ENCODE assay signal across 20 mouse cellular contexts in genomic region chr6:30657279-30657678, GRCm38 (mm10). TPM values are rescaled to one million over a fixed set of nuclear protein-coding genes. Genes with fewer than 3 reads are reported as not detected.
DNase-seq lines count a peak whose midpoint lies in the region; ATAC-seq lines count a peak whose summit lies in the region.
"Had no signal": no experiment of that assay in that cellular context is flagged by ENCODE, and none has a peak within 500 bp of the region (broad histone marks: within the 10 kb centered on the region; RNA-seq: fewer than 3 reads in every experiment).

No protein-coding gene starts in this region.

- H3K4me2 ChIP-seq in midbrain, embryonic 11.5 days: no peak overlapping the region
- H3K4me2 ChIP-seq in embryonic facial prominence, embryonic 15.5 days (replicated peaks): no peak overlapping the region
- no peak overlapping the region for H3K4me2 ChIP-seq in limb, embryonic 15.5 days
- no peak overlapping the region for H3K4me2 ChIP-seq in midbrain, embryonic 14.5 days (ENCODE audit: low read length)
- H3K4me2 ChIP-seq: hindbrain, embryonic 13.5 days; liver, embryonic 15.5 days; midbrain, embryonic 13.5 days had no signal

- peak; percentile 50; the same call in 1 of the 2 replicates for ATAC-seq in frontal cortex, adult (ENCODE audit: low TSS enrichment)
- no peak for ATAC-seq in midbrain, embryonic 11.5 days (ENCODE audit: low FRiP score)
- ATAC-seq in embryonic facial prominence, embryonic 15.5 days (ENCODE audit: insufficient number of reproducible peaks, low FRiP score, low TSS enrichment, low read depth): no peak
- no peak for ATAC-seq in limb, embryonic 15.5 days (ENCODE audit: insufficient number of reproducible peaks, low FRiP score, low TSS enrichment, low read depth)
- no peak for ATAC-seq in midbrain, embryonic 14.5 days (ENCODE audit: low FRiP score, low TSS enrichment)
- ATAC-seq: midbrain, embryonic 13.5 days had no signal

- H3K4me3 ChIP-seq in midbrain, embryonic 10.5 days: no peak overlapping the region
- H3K4me3 ChIP-seq in midbrain, embryonic 11.5 days (ENCODE audit: low read depth, low read length): no peak overlapping the region
- H3K4me3 ChIP-seq in embryonic facial prominence, embryonic 15.5 days (replicated peaks): no peak overlapping the region
- no peak overlapping the region for H3K4me3 ChIP-seq in limb, embryonic 15.5 days
- H3K4me3 ChIP-seq in midbrain, embryonic 14.5 days (replicated peaks; ENCODE audit: low read depth, low read length): no peak overlapping the region
- H3K4me3 ChIP-seq: hindbrain, embryonic 13.5 days; liver, embryonic 15.5 days; midbrain, embryonic 13.5 days had no signal

- WGBS in midbrain, embryonic 10.5 days: 97% methylated on average over 12 of the region's 12 CpGs
- 96% methylated on average over 12 of the region's 12 CpGs for WGBS in midbrain, embryonic 11.5 days
- 87% methylated on average over 12 of the region's 12 CpGs for WGBS in embryonic facial prominence, embryonic 15.5 days
- WGBS in limb, embryonic 15.5 days: 84% methylated on average over 12 of the region's 12 CpGs
- 95% methylated on average over 12 of the region's 12 CpGs for WGBS in midbrain, embryonic 14.5 days

- DNase-seq in frontal cortex, postnatal 25 days (ENCODE audit: low spot score in 2 of 2): no peak
- DNase-seq in midbrain, embryonic 10.5 days (ENCODE audit: low spot score): no peak
- no peak for DNase-seq in midbrain, embryonic 11.5 days (ENCODE audit: low spot score, missing footprints)
- no peak for DNase-seq in heart, postnatal 25 days (ENCODE audit: low spot score)
- no peak for DNase-seq in midbrain, embryonic 14.5 days
- DNase-seq: adrenal gland, postnatal 10 days; B cell, adult 2 months; cerebellum, adult 18-20 months; kidney, adult 8-10 months; lung, postnatal 36 days; spleen, adult 18-20 months had no signal

- H3K9me3 ChIP-seq in midbrain, embryonic 10.5 days (replicated peaks): no peaks in the 10 kb centered on the region
- H3K9me3 ChIP-seq in midbrain, embryonic 11.5 days (ENCODE audit: control insufficient read depth, low read length): no peaks in the 10 kb centered on the region
- no peaks in the 10 kb centered on the region for H3K9me3 ChIP-seq in embryonic facial prominence, embryonic 15.5 days (replicated peaks)
- no peaks in the 10 kb centered on the region for H3K9me3 ChIP-seq in limb, embryonic 15.5 days
- no peaks in the 10 kb centered on the region for H3K9me3 ChIP-seq in midbrain, embryonic 14.5 days (ENCODE audit: control insufficient read depth, low read length)
- H3K9me3 ChIP-seq: G1E; hindbrain, embryonic 13.5 days; liver, embryonic 15.5 days; midbrain, embryonic 13.5 days had no signal

- intact Hi-C loops in heart, postnatal 25 days (cut with DNase I): no loop called here

- H3K9ac ChIP-seq in midbrain, embryonic 11.5 days (ENCODE audit: low read length): no peak overlapping the region
- H3K9ac ChIP-seq in embryonic facial prominence, embryonic 15.5 days: no peak overlapping the region
- no peak overlapping the region for H3K9ac ChIP-seq in limb, embryonic 15.5 days
- no peak overlapping the region for H3K9ac ChIP-seq in midbrain, embryonic 14.5 days (replicated peaks; ENCODE audit: low read length)
- H3K9ac ChIP-seq: hindbrain, embryonic 13.5 days; liver, embryonic 15.5 days; midbrain, embryonic 13.5 days had no signal

- peaks cover 33% of the 10 kb centered on the region for H3K36me3 ChIP-seq in midbrain, embryonic 10.5 days
- H3K36me3 ChIP-seq in midbrain, embryonic 11.5 days (ENCODE audit: control insufficient read depth, insufficient read depth, low read length): no peaks in the 10 kb centered on the region
- no peaks in the 10 kb centered on the region for H3K36me3 ChIP-seq in embryonic facial prominence, embryonic 15.5 days
- peaks cover 9% of the 10 kb centered on the region; the same call in 1 of the 2 replicates for H3K36me3 ChIP-seq in limb, embryonic 15.5 days
- no peaks in the 10 kb centered on the region for H3K36me3 ChIP-seq in midbrain, embryonic 14.5 days (ENCODE audit: control insufficient read depth, insufficient read depth, low read length)
- H3K36me3 ChIP-seq: hindbrain, embryonic 13.5 days; liver, embryonic 15.5 days; midbrain, embryonic 13.5 days had no signal

- H3K27me3 ChIP-seq in midbrain, embryonic 10.5 days (ENCODE audit: low read depth, poor library complexity, severe bottlenecking): 0 out of 2 replicates have a peak, but pooled peaks cover 8% of the 10 kb centered on the region
- H3K27me3 ChIP-seq in midbrain, embryonic 11.5 days (ENCODE audit: control insufficient read depth, insufficient read depth, low read length): no peaks in the 10 kb centered on the region
- no peaks in the 10 kb centered on the region for H3K27me3 ChIP-seq in embryonic facial prominence, embryonic 15.5 days
- no peaks in the 10 kb centered on the region for H3K27me3 ChIP-seq in limb, embryonic 15.5 days
- H3K27me3 ChIP-seq in midbrain, embryonic 14.5 days (ENCODE audit: control insufficient read depth, insufficient read depth, low read length): no peaks in the 10 kb centered on the region
- H3K27me3 ChIP-seq: hindbrain, embryonic 13.5 days; liver, embryonic 15.5 days; midbrain, embryonic 13.5 days had no signal

- peaks cover 65% of the 10 kb centered on the region for H3K4me1 ChIP-seq in midbrain, embryonic 10.5 days
- H3K4me1 ChIP-seq in midbrain, embryonic 11.5 days (ENCODE audit: control insufficient read depth, insufficient read depth, low read length): peaks cover 21% of the 10 kb centered on the region
- H3K4me1 ChIP-seq in embryonic facial prominence, embryonic 15.5 days: peaks cover 49% of the 10 kb centered on the region
- peaks cover 41% of the 10 kb centered on the region for H3K4me1 ChIP-seq in limb, embryonic 15.5 days
- H3K4me1 ChIP-seq in midbrain, embryonic 14.5 days (ENCODE audit: control insufficient read depth, insufficient read depth, low read length): peaks cover 28% of the 10 kb centered on the region

- peak overlapping the region; percentile 58; the same call in 1 of the 2 replicates for H3K27ac ChIP-seq in midbrain, embryonic 10.5 days (replicated peaks)
- H3K27ac ChIP-seq in midbrain, embryonic 11.5 days (ENCODE audit: low read depth, low read length): no peak overlapping the region
- peak overlapping the region; percentile 87 for H3K27ac ChIP-seq in embryonic facial prominence, embryonic 15.5 days (replicated peaks)
- H3K27ac ChIP-seq in limb, embryonic 15.5 days: peak overlapping the region; percentile 91
- no peak overlapping the region for H3K27ac ChIP-seq in midbrain, embryonic 14.5 days (replicated peaks; ENCODE audit: low read depth, low read length)
- H3K27ac ChIP-seq: liver, embryonic 15.5 days; midbrain, embryonic 13.5 days had no signal

RNA-seq across cellular contexts. Expression of gene Cpa1, which starts 18.3 kb away (rescaled TPM):
- 0.19 TPM in 1 of 2 replicates, not detected in the other for polyA plus RNA-seq in midbrain, embryonic 10.5 days (2016; fragmentation: Nextera tagmentation; extraction: Ambion mirVana)
- 0.08 TPM in 1 of 2 replicates, not detected in the other for polyA plus RNA-seq in midbrain, embryonic 11.5 days (2014; fragmentation: Nextera tagmentation; extraction: Ambion mirVana)
- polyA plus RNA-seq in embryonic facial prominence, embryonic 15.5 days (2015; fragmentation: Nextera tagmentation; extraction: Ambion mirVana): 0.98 and 1.2 TPM in 2 replicates
- polyA plus RNA-seq in limb, embryonic 15.5 days (2015; fragmentation: Nextera tagmentation; extraction: Ambion mirVana): 1.7 and 1.9 TPM in 2 replicates
- under 1 TPM in 1 of 2 experiments, not detected in 1; 0.16 TPM for total RNA-seq in heart, postnatal 25 days (2021)
- polyA plus RNA-seq in midbrain, embryonic 14.5 days (2014; fragmentation: Nextera tagmentation; extraction: Ambion mirVana): 0.50 and 0.61 TPM in 2 replicates
- total RNA-seq: G1E; layer of hippocampus, adult 8-10 months; left cerebral cortex, postnatal 10 days had no signal
- polyA plus RNA-seq: G1E had no signal

RNA-seq across cellular contexts. Expression of gene Cep41, which starts 36.3 kb away (rescaled TPM):
- 19.8 and 24.0 TPM in 2 replicates for polyA plus RNA-seq in midbrain, embryonic 10.5 days (2016; fragmentation: Nextera tagmentation; extraction: Ambion mirVana)
- polyA plus RNA-seq in midbrain, embryonic 11.5 days (2014; fragmentation: Nextera tagmentation; extraction: Ambion mirVana): 23.8 and 24.5 TPM in 2 replicates
- polyA plus RNA-seq in embryonic facial prominence, embryonic 15.5 days (2015; fragmentation: Nextera tagmentation; extraction: Ambion mirVana): 30.9 and 33.1 TPM in 2 replicates
- polyA plus RNA-seq in limb, embryonic 15.5 days (2015; fragmentation: Nextera tagmentation; extraction: Ambion mirVana): 28.6 and 46.4 TPM in 2 replicates
- 1 to 10 TPM; 1.9 to 3.1 TPM for total RNA-seq in heart, postnatal 25 days (2021)
- polyA plus RNA-seq in midbrain, embryonic 14.5 days (2014; fragmentation: Nextera tagmentation; extraction: Ambion mirVana): 13.3 and 14.2 TPM in 2 replicates

RNA-seq across cellular contexts. Expression of gene Cpa5, which starts 46.5 kb away (rescaled TPM):
- polyA plus RNA-seq in midbrain, embryonic 10.5 days (2016; fragmentation: Nextera tagmentation; extraction: Ambion mirVana): 0.30 and 0.74 TPM in 2 replicates
- polyA plus RNA-seq in midbrain, embryonic 11.5 days (2014; fragmentation: Nextera tagmentation; extraction: Ambion mirVana): 0.25 and 0.46 TPM in 2 replicates
- polyA plus RNA-seq in embryonic facial prominence, embryonic 15.5 days (2015; fragmentation: Nextera tagmentation; extraction: Ambion mirVana): 0.43 and 1.3 TPM in 2 replicates
- 0.27 and 0.83 TPM in 2 replicates for polyA plus RNA-seq in limb, embryonic 15.5 days (2015; fragmentation: Nextera tagmentation; extraction: Ambion mirVana)
- not detected for total RNA-seq in heart, postnatal 25 days (2021)
- 0.18 TPM in 1 of 2 replicates, not detected in the other for polyA plus RNA-seq in midbrain, embryonic 14.5 days (2014; fragmentation: Nextera tagmentation; extraction: Ambion mirVana)
- total RNA-seq: adrenal gland, postnatal 10 days; G1E; layer of hippocampus, adult 8-10 months; left cerebral cortex, postnatal 10 days had no signal
- polyA plus RNA-seq: G1E; hindbrain, embryonic 13.5 days; midbrain, embryonic 13.5 days had no signal

Comparison
In these comparisons a context has a peak if more than half of its experiments do, and no peak if none do; other contexts are left out.
1. H3K27ac ChIP-seq: peak in midbrain, embryonic 10.5 days (single experiment), embryonic facial prominence, embryonic 15.5 days (single experiment) and limb, embryonic 15.5 days (single experiment); none in midbrain, embryonic 11.5 days (single experiment) and midbrain, embryonic 14.5 days (single experiment).